Mouse (Mus musculus): ENCODE results near the gene Aup1.

GRCm38 (mm10) chr6:83069488-83070246, 15.3 kb downstream of the Aup1 start:
- TF ChIP-seq POLR2A (IDR thresholded peaks at IDR 0.05; ENCODE audit: low read depth, low read length) (no peak), CTCF (conservative IDR thresholded peaks at IDR 0.05; ENCODE audit: insufficient read depth, insufficient read length, low read depth, low read length) (no peak)
